In genomic region chr2:77171444-77172240, GRCm38 (mm10) we compare ENCODE assay signal across 8 mouse cellular contexts. TPM values are rescaled to one million over a fixed set of nuclear protein-coding genes. Genes with fewer than 3 reads are reported as not detected.
A peak's percentile ranks its signal among the peaks of the same experiment; 100 is the strongest.
DNase-seq lines count a peak whose midpoint lies in the region; ATAC-seq and TF ChIP-seq lines count a peak whose summit lies in the region.

No protein-coding gene starts in this region.

- peak; percentile 48 to 64 for DNase-seq in right cerebral cortex, adult 2 months (ENCODE audit: low spot score in 2 of 2)
- DNase-seq in right cerebral cortex, postnatal 4 days, result no peak
- DNase-seq in gastrocnemius, adult 8-10 months (ENCODE audit: low spot score in 2 of 2), result peak; percentile 23 to 25
- no peak for DNase-seq in hindbrain, postnatal 0 days (ENCODE audit: low spot score)
- peak; percentile 36 to 38 for DNase-seq in left cerebral cortex, postnatal 36 days (ENCODE audit: low spot score in 2 of 2)
- DNase-seq in midbrain, embryonic 10.5 days (ENCODE audit: low spot score), result peak; percentile 50
- DNase-seq in testis, postnatal 14 days (ENCODE audit: low spot score), result peak; percentile 22

- WGBS in hindbrain, postnatal 0 days, result 46% methylated on average over 23 of the region's 23 CpGs
- 44% methylated on average over 23 of the region's 23 CpGs for WGBS in midbrain, embryonic 10.5 days

- H3K4me1 ChIP-seq in hindbrain, postnatal 0 days (ENCODE audit: insufficient read depth, low read length), result peaks cover 13% of the 10 kb centered on the region
- peaks cover 52% of the 10 kb centered on the region for H3K4me1 ChIP-seq in midbrain, embryonic 10.5 days

- intact Hi-C loops in left cerebral cortex, postnatal 36 days (cut with DNase I), result no loop called here

- no peak for TF ChIP-seq CTCF in hindbrain, postnatal 0 days (IDR thresholded peaks at IDR 0.05; ENCODE audit: low read depth)

- peak overlapping the region; percentile 52 for H3K27ac ChIP-seq in hindbrain, postnatal 0 days
- H3K27ac ChIP-seq in midbrain, embryonic 10.5 days (replicated peaks), result peak overlapping the region; percentile 78

- no peak overlapping the region for H3K9ac ChIP-seq in hindbrain, postnatal 0 days (replicated peaks; ENCODE audit: low read length)

- H3K36me3 ChIP-seq in hindbrain, postnatal 0 days (ENCODE audit: insufficient read depth, low read length), result no peaks in the 10 kb centered on the region
- H3K36me3 ChIP-seq in midbrain, embryonic 10.5 days, result no peaks in the 10 kb centered on the region

- no peaks in the 10 kb centered on the region for H3K9me3 ChIP-seq in hindbrain, postnatal 0 days (ENCODE audit: low read length)
- no peaks in the 10 kb centered on the region for H3K9me3 ChIP-seq in midbrain, embryonic 10.5 days (replicated peaks)

- peak; percentile 44 for ATAC-seq in hindbrain, postnatal 0 days
- no peak for ATAC-seq in erythroid progenitor cell, adult 5-6 weeks (replicated peaks; ENCODE audit: low FRiP score, poor library complexity, severe bottlenecking)

- no peaks in the 10 kb centered on the region for H3K27me3 ChIP-seq in hindbrain, postnatal 0 days (ENCODE audit: insufficient read depth, low read length)
- no peaks in the 10 kb centered on the region; the same call in 1 of the 2 replicates for H3K27me3 ChIP-seq in midbrain, embryonic 10.5 days (ENCODE audit: low read depth, poor library complexity, severe bottlenecking)

- H3K4me3 ChIP-seq in hindbrain, postnatal 0 days (ENCODE audit: low read length), result no peak overlapping the region
- peak overlapping the region; percentile 34 for H3K4me3 ChIP-seq in midbrain, embryonic 10.5 days

- peak overlapping the region; percentile 26; the same call in 1 of the 2 replicates for H3K4me2 ChIP-seq in hindbrain, postnatal 0 days (ENCODE audit: low read depth, low read length)

RNA-seq across cellular contexts. Expression of gene Ccdc141, which starts 1.2 kb away (rescaled TPM):
- total RNA-seq in gastrocnemius, adult 8-10 months (2022), result 1 to 10 TPM; 3.6 to 9.2 (median 6.0) TPM
- total RNA-seq in hindbrain, postnatal 0 days (2014; rRNA removed), result 11.7 and 20.0 TPM in 2 replicates
- 10.1 and 13.6 TPM in 2 replicates for polyA plus RNA-seq in hindbrain, postnatal 0 days (2015; fragmentation: Nextera tagmentation; extraction: Ambion mirVana)
- 10 to 100 TPM; 21.5 to 24.2 TPM for total RNA-seq in left cerebral cortex, postnatal 36 days (2021)
- 3.5 and 4.3 TPM in 2 replicates for polyA plus RNA-seq in midbrain, embryonic 10.5 days (2016; fragmentation: Nextera tagmentation; extraction: Ambion mirVana)
- total RNA-seq in erythroid progenitor cell, adult 5-6 weeks (2015; ENCODE audit: low replicate concordance), result 2.2 and 2.9 TPM in 2 replicates
- total RNA-seq in erythroid progenitor cell, adult 5-6 weeks (2017; ENCODE audit: low replicate concordance), result 0.45 and 4.2 TPM in 2 replicates

Comparison
In these comparisons a context has a peak if more than half of its experiments do, and no peak if none do; other contexts are left out.
1. DNase-seq: peak in right cerebral cortex, adult 2 months (2 of 2), gastrocnemius, adult 8-10 months (2 of 2), left cerebral cortex, postnatal 36 days (2 of 2), midbrain, embryonic 10.5 days (single experiment) and testis, postnatal 14 days (single experiment); none in right cerebral cortex, postnatal 4 days (single experiment) and hindbrain, postnatal 0 days (single experiment).